Mouse (Mus musculus) layer of hippocampus, adult 11-12 months (tissue): Measurements from ENCODE around the gene Prss48.
"Not testable (repeated sequence)": the region's sequence is repeated elsewhere in the genome, so short reads cannot be mapped to it uniquely, and the experiment has no call there.

Experiments used
- DNase-seq: peaks from one replicate; pipeline ENCODE4 v3.0.0; 2022; ENCODE audit warnings: low spot score

The Prss48 gene

DNA sequence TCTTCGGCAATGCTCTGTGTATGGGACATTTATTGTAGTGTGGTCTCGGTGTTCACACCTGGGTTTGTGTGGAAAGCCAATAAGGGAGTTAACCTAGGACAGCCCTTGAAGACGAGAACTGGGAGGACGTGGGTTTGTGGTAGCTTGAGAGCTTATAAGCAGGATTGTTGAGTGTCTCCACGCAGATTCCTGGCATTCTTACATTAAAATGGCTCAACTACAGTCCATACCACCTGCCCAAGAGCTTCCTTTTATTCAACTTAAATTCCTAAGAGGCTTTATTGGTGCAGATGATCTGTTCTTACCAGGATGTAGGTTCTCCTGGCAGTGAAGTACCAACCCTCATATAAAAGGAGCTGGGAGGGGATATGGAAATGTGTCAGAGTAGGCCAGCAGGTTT is 649 bp upstream of the Prss48 start:
- no peak for DNase-seq

DNA sequence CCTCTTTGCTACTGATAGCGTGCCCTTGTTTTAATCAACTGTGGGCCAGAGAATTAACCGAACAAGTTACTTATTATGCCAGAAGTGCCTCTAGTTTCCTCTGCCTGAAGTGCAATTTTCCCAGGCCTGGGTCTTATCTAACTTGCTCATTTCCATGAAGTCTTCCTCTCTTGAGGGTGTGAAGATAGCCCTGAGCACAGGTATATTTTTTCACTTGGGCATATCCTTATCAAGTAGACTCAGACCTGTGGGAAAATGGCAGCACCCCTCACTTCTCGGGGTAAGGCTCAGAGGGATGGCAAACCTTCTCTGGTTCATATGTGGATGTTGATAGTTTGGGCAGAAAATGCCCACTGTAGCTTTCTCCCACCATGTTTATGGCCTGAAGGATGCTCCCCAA is 1.0 kb downstream of the Prss48 start:
- no peak for DNase-seq

DNA sequence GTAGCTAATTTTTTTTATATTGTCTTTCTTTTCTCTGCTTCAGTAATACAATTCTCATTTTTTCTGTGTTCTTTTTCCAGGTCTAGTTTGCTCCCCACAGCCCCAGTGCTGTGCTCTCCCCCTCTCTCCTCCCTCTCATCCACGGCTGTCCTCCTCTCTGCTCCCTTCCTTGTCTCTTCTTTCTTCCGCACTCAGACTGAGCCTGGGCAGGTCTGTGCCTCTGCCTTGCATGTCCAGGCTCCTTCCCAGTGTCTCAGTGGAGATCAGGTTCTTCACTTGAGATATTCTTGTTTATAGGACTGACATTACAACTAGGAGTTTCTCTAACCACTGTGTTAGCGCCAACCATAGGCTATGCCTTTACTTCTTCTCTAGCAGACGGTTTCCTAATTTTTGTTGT is 7.6 kb downstream of the Prss48 start:
- DNase-seq: no peak

DNA sequence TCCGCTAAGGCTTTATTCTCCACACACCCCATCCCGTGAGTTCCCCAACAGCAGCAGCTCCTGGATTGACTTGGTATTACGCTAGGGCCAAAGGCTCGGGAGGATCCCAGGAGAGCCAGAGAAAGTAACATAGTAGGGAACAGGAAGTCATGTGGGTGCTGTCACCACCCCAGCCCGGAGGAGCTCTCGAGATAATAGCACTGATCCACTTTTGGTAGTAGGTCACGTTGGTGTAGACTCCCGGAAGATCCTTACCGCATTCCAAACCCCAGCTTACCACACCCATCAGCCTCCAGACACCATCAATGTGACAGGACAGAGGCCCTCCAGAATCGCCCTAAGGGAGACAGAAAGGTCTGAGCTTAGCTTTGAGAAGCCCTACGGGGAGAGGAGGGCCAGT is 8.5 kb downstream of the Prss48 start:
- DNase-seq: no peak

DNA sequence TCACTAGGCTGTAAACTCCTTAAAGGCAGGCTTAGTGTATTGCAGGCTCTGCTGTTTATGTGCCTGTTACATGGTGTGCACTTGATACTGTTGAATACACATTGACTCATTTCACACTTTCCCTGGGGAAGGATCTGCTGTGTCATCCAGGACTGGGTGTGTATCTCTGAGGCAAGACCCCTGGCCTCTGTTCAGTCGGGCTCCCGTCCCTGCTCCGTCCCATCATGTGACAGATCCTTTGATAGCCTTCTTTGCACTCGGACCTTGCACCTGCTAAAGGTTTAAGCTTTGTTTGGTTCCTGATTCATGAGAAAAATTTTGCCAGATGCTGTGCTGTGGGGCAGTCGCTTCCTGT is 10.5 kb downstream of the Prss48 start:
- no peak for DNase-seq

DNA sequence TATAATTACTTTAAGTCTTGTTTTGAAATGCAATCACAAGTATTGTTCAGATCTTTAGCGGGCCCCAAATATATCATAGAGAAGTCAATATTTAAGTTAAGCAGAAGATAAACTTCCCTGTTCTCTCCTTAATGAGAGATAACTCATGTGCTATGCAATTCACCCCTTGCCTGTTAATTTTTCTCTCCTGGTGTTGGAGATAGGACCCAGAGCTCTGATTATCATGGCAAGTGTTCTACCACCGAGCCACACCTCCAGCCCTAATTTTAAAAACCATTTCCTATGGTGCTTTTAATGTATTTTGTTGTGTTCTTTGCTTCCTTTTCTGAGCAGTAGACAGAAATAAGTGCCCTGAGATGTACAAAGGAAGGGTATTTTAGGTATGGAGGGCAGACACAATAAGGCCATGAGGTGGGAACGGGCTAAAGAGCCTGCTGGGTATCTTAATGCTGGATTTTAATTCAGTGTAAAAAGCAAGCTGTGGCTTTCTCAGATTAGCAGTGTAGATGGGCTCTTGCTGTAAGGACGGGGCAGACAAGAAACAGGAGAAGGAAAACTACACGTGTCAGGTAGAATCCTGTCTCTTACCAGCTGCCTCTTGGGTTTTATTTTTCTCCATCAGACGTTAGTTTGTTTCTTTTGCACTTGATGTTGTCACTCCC is 11.0 kb downstream of the Prss48 start:
- DNase-seq: no peak

DNA sequence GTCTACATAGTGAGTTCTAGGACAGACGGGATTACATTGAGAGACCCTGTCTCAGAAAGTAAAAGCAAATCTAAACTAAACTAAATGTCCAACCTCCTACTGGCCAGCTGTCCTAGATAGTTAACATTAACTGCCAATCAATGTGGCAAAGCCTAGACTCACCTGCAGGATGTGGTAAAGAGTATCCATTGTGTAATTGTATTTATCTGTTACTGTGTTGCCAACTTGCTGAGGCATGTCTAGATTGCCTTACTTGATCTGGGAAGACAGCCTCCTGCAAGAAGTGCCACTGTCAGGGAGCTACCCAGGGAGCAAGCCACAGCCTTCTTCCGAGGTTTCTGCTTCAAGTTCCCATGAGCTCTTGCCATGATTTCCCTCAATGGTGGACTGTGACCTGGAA is 15.1 kb downstream of the Prss48 start:
- no peak for DNase-seq

DNA sequence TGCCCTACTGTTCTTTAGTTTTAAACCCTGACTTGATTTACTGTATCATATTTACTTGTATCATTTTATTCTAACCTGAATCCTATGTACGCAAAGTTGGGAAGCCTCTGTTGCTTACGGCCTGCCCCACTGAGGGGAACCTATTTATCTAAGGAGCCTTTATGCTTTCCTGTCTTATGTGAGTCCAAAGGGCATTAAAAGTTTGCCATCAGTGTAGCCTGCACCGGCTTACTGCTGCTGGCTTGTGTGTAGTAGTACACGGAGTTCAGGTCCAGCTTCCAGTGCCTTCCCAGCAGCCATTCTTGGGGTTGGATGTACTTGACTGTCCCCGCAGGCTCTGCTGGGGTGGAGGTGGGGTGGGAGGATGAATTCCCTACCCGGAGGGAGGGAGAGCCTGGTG is 17.8 kb downstream of the Prss48 start:
- DNase-seq: no peak

DNA sequence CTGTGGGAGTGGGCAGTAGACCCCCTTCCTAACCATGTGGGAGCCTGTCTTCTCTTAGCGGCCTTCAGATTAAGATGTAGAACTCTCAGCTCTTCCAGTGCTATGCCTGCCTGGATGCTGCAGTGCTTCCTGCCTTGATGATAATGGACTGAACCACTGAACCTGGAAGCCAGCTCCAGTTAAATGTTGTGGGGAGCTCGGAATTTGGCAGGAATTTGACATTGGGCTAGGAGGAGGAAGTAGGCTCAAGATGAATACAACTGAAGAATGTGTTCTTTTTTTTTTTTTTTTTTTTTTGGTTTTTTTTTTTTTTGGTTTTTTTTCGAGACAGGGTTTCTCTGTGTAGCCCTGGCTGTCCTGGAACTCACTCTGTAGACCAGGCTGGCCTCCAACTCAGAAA is 20.5 kb downstream of the Prss48 start:
- not testable (repeated sequence) for DNase-seq

DNA sequence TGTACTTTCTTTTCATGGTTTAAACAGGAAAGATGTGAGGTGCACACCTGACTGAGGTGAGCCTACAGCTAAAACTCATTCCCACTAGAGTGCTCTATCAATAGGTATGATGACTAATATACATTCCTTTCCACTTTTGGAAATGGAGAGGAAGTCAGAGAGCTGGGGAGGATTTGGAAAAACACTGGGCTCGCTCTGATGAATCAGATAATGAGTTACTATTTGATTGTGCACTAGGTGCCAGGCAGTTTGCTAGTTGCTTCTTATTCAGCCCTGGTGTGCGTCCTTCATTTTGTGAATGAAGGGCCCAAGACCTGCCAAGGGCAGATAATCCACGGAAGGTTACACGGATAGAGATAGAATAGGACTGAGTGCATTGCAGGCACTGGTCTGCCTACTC is 22.3 kb downstream of the Prss48 start:
- no peak for DNase-seq

DNA sequence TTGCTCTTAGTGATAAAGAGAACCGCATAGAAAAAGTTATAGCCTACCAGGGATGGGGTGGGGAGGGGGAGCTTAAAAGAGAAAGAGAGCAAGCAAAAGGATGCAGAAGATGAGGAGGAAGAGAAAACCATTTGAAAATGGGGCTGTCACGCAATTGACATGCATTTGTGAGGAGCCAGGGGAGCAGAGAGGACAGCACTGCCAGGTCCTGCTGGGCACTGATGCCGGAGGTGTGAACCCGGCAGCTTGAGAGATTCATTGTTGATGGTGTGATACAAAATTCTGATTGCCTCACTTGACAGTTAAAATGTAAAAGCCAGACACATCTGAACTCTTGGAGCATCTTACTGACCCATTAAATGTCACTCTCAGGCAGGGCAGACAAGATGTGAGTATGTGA is 27.8 kb downstream of the Prss48 start:
- no peak for DNase-seq

DNA sequence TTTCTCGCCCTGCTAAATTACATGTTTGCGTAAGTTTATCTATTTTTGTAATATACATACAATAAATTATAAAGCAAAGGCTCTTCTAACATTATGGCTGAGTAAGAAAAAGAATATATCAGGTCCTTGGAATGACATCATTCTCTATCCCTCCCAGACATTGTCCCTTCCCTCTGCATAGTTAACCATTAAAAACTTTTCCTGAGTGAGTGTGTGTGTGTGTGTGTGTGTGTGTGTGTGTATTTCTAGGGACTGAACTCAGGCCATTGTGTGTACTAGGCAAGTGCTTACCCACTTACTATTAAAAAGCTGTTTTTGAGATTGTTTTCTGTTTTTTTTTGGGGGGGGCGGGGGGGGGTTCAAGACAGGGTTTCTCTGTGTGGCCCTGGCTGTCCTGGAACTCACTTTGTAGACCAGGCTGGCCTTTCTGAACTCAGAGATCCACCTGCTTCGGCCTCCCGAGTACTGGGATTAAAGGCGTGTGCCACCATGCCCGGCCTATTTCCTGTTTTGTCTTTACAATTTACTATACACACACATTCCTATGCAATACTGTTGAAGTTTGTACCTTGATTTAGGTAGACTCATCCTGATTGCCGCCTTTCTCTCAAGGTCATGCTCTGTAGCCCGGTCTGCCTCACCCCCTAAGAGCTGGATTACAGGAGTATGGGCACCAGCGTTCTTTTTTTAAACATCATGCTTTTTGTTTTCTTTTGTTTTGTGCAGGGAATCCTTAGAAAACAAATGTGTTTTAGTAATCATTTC is 28.7 kb downstream of the Prss48 start:
- no peak for DNase-seq

DNA sequence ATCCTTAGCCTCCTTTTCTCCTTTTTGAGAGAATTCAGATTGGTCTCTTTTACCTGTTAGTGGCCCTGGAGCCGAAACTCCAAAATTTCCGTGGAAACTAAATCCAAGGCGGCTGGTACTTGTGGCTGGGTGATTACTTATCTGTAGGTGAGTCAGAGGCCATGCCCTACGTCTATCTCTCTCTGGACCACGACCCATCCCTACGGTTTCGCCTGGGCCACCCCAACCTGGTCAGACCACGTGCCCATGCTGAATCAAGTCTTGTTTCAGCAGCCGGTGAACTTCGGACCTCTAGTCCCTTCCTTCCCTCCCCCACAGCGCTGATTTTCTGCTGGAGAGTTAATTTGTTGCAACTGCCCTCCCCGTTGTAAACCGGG is 30.7 kb downstream of the Prss48 start:
- DNase-seq: no peak

DNA sequence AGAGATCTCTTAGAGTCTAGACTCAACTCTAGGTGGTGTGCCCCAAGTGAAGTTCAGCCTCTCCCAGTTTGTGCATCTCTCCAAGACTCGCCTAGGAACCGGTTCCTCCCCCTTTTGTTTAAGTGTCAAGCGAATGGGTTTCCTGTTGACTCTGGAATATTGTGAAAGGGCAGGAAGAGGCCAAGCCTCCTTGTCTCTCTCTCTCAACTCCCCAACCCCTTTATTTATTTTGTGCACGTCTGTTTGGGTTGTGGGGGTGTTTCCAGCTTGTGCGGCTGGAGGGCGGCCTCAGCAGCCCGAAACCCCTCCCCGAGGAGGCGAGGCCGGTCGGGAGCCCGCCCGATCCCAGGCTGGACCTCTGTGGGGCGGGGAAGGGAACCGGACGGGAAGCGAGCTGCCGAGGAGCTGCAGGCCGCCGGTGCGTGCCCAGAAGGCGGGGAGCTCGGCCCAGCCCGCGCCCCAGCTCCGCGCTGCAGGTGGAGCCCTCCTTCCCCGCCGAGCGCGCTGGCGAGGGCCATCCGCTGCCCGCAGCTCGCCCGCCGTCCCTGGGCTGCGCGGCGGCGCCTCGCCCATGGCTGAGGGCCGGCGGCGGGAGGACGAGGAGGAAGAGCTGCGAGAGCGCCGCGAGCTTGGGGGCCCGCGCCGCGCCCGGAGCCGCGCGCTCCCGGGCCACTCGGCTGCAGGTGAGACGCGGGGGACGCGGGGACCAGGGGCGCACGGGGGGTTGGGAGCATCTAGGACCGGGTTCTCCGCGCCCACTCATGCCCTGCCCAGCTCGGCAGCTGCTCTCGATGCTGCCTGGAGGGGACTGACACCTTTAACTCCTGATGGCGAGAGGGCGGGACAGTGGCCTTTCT is 31.3 kb downstream of the Prss48 start, which contains the start of gene Sh3d19:
Gene Sh3d19 (plus strand): TSS at position 368 of the 857 bp plus-strand sequence.
- peak; percentile 52 for DNase-seq

DNA sequence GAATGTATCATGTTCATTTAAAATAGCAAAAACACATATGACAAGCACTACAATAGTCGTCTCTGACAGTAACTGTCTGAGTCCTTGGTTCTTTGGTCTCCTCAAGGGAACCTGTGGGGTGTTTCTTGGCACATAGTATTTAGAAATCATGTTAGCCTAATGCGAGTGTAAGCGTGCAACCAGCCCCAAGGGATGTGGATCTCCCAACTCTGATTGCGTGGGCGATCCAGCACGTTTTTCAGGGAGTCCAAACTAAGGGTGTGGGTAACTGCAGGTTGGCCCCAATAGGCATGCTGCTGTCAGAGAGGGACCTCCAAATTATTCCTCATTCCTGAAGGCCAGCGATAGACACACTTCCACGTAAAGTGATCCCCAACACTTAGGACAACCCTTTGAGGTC is 33.3 kb downstream of the Prss48 start:
- no peak for DNase-seq

DNA sequence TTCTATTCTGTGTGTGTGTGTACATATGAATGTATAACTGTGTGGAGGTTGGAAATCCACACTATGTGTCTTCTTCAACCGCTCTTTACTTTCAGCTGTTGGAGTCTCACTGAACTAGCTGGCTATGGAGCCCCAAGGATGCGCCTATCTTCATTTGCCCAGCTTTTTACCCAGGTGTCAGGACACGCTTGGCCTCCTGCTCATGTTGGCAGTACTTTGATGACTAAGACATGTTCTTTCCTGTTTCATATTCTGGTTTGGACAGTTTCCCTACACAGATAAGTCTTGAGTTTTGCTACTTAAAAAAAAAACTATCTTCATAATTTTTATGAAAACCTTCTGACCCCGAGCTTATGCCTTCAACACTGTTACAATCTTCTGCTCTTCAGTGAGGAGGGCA is 36.8 kb downstream of the Prss48 start:
- no peak for DNase-seq

DNA sequence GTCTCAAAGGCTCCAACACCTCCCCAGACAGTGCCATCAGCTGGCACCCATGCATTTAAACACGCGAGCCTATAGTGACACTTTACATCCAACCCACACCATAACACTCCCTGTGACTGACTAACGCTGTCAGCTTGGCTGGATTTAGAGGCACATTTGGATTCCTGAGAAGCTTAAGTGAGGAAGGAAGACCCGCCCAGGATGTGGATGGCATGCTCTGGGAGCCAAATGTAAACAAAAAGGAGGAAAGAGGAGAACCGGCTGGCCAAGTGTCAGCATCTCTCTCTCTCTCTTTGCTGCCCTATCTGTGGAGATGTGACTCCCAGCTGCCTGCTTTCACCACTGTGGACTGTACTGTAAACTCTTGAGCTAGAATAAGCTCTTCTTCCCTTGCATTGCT is 41.2 kb downstream of the Prss48 start:
- no peak for DNase-seq

DNA sequence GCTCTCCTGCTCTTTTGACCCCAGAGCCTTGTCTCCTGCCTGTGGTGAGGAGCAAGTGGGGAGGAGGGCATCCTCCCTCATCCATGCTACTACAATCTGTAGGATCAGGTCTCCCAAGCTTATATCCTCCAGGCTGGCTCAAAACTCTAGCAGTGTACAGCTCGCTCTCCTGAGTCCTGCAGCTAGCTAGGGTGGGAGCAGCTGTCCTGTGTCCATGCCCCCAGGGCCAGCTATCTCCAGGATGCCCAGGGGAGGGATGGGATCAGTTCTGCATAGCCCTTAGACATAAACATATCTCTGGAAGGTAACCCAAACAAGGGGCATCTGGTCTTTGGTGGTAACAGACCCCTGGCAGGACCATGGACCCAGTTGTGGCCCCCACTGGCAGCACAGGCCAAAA is 42.6 kb downstream of the Prss48 start:
- no peak for DNase-seq

DNA sequence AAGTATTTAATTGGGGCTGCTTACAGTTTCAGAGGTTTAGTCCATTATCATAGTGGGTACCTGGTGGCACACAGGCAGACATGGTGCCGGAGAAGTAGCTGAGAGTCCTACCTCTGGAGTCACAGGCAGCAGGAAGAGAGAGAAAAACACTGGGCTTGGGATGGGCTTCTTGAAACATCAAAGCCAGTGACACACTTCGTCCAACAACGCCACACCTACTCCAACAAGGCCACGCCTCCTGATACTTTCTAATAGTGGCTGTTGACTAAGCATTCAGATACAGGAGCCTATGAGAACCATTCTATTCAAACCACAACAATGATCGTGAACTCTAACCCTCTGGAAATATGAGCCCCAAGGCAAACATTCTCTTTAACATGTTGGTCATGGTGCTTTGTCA is 46.6 kb downstream of the Prss48 start:
- DNase-seq: no peak

DNA sequence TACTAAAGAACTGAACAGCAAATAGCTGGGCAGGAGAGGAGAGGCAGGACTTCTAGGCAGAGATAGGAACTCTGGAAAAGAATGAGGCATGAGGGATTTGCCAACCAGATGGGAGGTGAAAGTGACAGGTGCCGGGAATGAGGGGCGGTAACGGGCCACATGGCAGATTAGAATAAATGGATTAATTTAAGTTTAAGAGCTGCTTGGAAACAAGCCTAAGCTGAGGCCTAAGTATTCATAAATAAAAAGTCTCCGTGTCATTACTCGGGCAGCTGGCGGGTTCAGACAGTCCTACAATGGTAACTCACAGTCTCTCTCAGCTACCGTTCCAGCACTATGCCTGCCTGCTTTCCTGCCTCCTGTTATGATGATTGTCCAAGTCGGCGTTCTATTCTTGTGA is 47.0 kb downstream of the Prss48 start:
- DNase-seq: no peak

DNA sequence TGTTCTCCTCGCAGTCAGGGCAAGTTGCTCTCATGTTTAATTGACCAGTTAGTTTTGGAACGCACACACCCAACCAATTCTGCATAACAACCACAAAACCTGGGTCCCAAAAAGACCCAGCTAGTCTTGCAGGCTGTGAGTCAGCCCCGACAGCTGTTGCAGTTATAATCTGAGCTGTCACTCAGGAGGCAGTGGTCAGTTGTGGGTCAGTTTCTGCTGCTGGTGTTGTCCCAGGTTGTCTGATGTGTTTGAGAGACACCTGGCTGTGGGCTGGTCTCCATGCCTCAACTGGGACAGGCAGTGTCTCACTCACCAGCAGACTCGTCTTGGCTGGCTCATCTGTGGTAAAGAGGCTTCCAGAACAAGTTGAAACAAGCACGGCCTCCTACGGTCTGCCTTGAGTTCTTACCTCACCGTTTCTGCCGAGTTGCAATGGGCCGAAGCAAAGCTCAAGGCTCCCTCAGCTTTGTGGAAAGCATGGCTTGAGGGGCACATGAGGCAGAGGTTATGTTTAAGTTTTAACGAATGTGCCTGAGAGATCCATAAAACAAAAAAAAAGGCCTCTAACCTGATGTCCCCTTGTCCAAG is 49.5 kb downstream of the Prss48 start:
- DNase-seq: no peak

DNA sequence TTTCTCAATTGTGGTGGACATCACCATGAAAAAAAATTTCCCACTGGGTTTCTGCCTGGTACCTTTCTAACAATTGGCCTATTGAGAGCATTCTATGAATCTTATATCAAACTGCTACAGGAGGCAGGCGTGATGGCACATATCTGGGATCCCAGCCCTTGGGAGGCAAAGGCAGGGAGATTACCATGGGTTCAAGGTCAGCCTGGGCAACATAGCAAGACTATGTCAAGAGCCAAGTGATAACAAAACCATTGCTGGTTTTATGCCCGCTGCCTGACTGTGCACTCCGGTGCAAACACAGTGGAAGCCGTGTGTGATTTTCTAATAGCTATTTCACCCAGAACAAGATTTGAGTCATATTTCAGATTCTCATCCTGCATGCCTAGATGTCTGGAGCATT is 51.4 kb downstream of the Prss48 start:
- DNase-seq: no peak
